8 mouse cellular contexts compared by ENCODE assay signal in the genomic region with DNA sequence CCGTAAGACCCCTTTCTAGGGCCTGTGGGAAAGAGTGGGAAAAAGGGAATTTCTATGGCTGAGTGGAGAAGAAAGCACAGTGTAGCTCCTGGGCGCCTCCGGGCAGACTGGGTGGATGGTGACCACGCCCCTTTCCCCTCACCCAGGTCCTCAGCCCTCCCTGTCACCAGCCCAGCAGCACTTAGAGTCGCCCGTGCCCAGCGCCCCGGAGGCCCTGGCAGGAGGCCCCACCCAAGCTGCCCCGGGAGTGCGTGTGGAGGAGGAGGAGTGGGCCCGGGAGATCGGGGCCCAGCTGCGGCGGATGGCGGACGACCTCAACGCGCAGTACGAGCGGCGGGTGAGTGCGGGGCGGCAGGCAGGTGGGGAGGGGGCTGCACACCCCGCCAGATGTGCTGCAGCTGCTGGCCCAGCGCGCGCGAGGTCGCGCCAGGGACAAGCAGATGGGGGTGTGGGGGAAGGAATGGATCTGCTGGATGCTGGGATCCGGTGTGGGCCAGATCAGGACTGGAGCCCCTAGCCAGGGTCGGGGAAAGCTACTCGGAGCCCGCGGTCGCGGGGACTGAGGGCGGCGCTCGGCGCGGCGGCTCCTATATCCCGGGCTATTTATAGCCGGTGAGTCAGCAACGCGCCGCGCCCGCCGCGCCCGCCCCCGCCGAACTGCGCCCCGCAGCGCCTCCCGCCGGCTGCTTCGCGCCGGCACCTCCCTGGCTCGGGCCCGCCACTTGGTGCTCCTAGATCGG. TPM values are rescaled to one million over a fixed set of nuclear protein-coding genes. Genes with fewer than 3 reads are reported as not detected.
DNase-seq lines count a peak whose midpoint lies in the region; ATAC-seq and TF ChIP-seq lines count a peak whose summit lies in the region.

No protein-coding gene starts in this region.

- peak overlapping the region; percentile 61 for H3K4me3 ChIP-seq in brown adipose tissue, adult 24 weeks (ENCODE audit: insufficient read depth, low read depth, low read length)
- peak overlapping the region; percentile 90 to 94 for H3K4me3 ChIP-seq in heart, embryonic 14.5 days (ENCODE audit: control insufficient read depth in 1 of 2, insufficient read depth in 1 of 2, low read depth in 1 of 2, low read length in 2 of 2)
- peak overlapping the region; percentile 98 for H3K4me3 ChIP-seq in liver, embryonic 16.5 days (ENCODE audit: low read depth, low read length)
- H3K4me3 ChIP-seq in neural tube, embryonic 11.5 days (ENCODE audit: low read depth, low read length), result peak overlapping the region; percentile 76
- peak overlapping the region; percentile 72 for H3K4me3 ChIP-seq in stomach, postnatal 0 days (ENCODE audit: low read depth, low read length)

- H3K27me3 ChIP-seq in heart, embryonic 14.5 days (ENCODE audit: control insufficient read depth, insufficient read depth, low read length), result no peaks in the 10 kb centered on the region
- H3K27me3 ChIP-seq in liver, embryonic 16.5 days (ENCODE audit: control insufficient read depth, insufficient read depth, low read depth, low read length), result peaks cover 17% of the 10 kb centered on the region
- H3K27me3 ChIP-seq in neural tube, embryonic 11.5 days (ENCODE audit: control insufficient read depth, insufficient read depth, low read length), result no peaks in the 10 kb centered on the region
- H3K27me3 ChIP-seq in stomach, postnatal 0 days (ENCODE audit: control insufficient read depth, insufficient read depth, low read length), result no peaks in the 10 kb centered on the region

- H3K9ac ChIP-seq in heart, embryonic 14.5 days (ENCODE audit: low read length), result peak overlapping the region; percentile 97
- H3K9ac ChIP-seq in liver, embryonic 16.5 days (ENCODE audit: low read depth, low read length), result peak overlapping the region; percentile 97
- H3K9ac ChIP-seq in neural tube, embryonic 11.5 days (ENCODE audit: low read length), result peak overlapping the region; percentile 81
- H3K9ac ChIP-seq in stomach, postnatal 0 days (ENCODE audit: low read length), result peak overlapping the region; percentile 90

- TF ChIP-seq EP300 in stomach, postnatal 0 days (optimal IDR thresholded peaks at IDR 0.05), result no peak

- 1% methylated on average over 66 of the region's 66 CpGs for whole genome bisulfite sequencing in heart, embryonic 14.5 days
- WGBS in liver, embryonic 16.5 days (ENCODE audit: insufficient replicate concordance), result under 1% methylated on average over 59 of the region's 66 CpGs
- WGBS in neural tube, embryonic 11.5 days, result under 1% methylated on average over 37 of the region's 66 CpGs
- WGBS in stomach, postnatal 0 days, result 1% methylated on average over 54 of the region's 66 CpGs

- peak; percentile 60 for TF ChIP-seq CTCF in stomach, postnatal 0 days (IDR thresholded peaks at IDR 0.05; ENCODE audit: low read depth)

- peaks cover 15% of the 10 kb centered on the region for H3K36me3 ChIP-seq in heart, embryonic 14.5 days (ENCODE audit: control insufficient read depth, insufficient read depth, low read length)
- H3K36me3 ChIP-seq in liver, embryonic 16.5 days (ENCODE audit: control insufficient read depth, insufficient read depth), result peaks cover 12% of the 10 kb centered on the region
- H3K36me3 ChIP-seq in neural tube, embryonic 11.5 days (ENCODE audit: control insufficient read depth, insufficient read depth, low read length), result no peaks in the 10 kb centered on the region
- H3K36me3 ChIP-seq in stomach, postnatal 0 days (ENCODE audit: control insufficient read depth, insufficient read depth, low read length), result peaks cover 3% of the 10 kb centered on the region; the same call in 1 of the 2 replicates

- ATAC-seq in CD4-positive, CD25-positive, alpha-beta regulatory T cell, adult 4 months, result peak; percentile 41
- peak; percentile 60 for ATAC-seq in erythroid progenitor cell, adult 5-6 weeks (replicated peaks; ENCODE audit: low FRiP score, poor library complexity, severe bottlenecking)
- peak; percentile 66 for ATAC-seq in heart, embryonic 14.5 days (ENCODE audit: insufficient number of reproducible peaks, insufficient read depth, low FRiP score, low read depth)
- peak; percentile 65 for ATAC-seq in liver, embryonic 16.5 days (ENCODE audit: low read depth)
- peak; percentile 68 for ATAC-seq in neural tube, embryonic 11.5 days (ENCODE audit: insufficient read depth, low FRiP score, low TSS enrichment)
- peak; percentile 76 for ATAC-seq in stomach, postnatal 0 days (ENCODE audit: low FRiP score, low TSS enrichment)

- H3K4me2 ChIP-seq in heart, embryonic 14.5 days (ENCODE audit: low read length), result peak overlapping the region; percentile 98
- peak overlapping the region; percentile 100 for H3K4me2 ChIP-seq in liver, embryonic 16.5 days (ENCODE audit: low read depth, low read length)
- H3K4me2 ChIP-seq in neural tube, embryonic 11.5 days (ENCODE audit: low read depth), result peak overlapping the region; percentile 99
- H3K4me2 ChIP-seq in stomach, postnatal 0 days (replicated peaks; ENCODE audit: low read depth), result peak overlapping the region; percentile 100

- peak; percentile 91 for DNase-seq in kidney, postnatal 10 days
- peak; percentile 82 for DNase-seq in neural tube, embryonic 11.5 days (ENCODE audit: low spot score)
- peak; percentile 90 for DNase-seq in stomach, postnatal 0 days (ENCODE audit: low spot score)

- H3K9me3 ChIP-seq in heart, embryonic 14.5 days (ENCODE audit: control insufficient read depth, low read length), result no peaks in the 10 kb centered on the region
- H3K9me3 ChIP-seq in liver, embryonic 16.5 days (replicated peaks; ENCODE audit: control insufficient read depth, low read length), result no peaks in the 10 kb centered on the region
- no peaks in the 10 kb centered on the region for H3K9me3 ChIP-seq in neural tube, embryonic 11.5 days (ENCODE audit: control insufficient read depth, low read length)
- no peaks in the 10 kb centered on the region for H3K9me3 ChIP-seq in stomach, postnatal 0 days (ENCODE audit: control insufficient read depth, low read length)

- H3K27ac ChIP-seq in brown adipose tissue, adult 24 weeks (replicated peaks; ENCODE audit: low read depth, low read length), result peak overlapping the region; percentile 94
- peak overlapping the region; percentile 99 for H3K27ac ChIP-seq in heart, embryonic 14.5 days (replicated peaks in 1 of 2; ENCODE audit: control insufficient read depth in 1 of 2, insufficient read depth in 1 of 2, low read depth in 2 of 2, low read length in 2 of 2)
- H3K27ac ChIP-seq in liver, embryonic 16.5 days (ENCODE audit: low read length), result peak overlapping the region; percentile 98
- H3K27ac ChIP-seq in neural tube, embryonic 11.5 days (ENCODE audit: low read depth, low read length), result peak overlapping the region; percentile 93
- peak overlapping the region; percentile 99 for H3K27ac ChIP-seq in stomach, postnatal 0 days (replicated peaks)

- peaks cover 4% of the 10 kb centered on the region; the same call in 1 of the 2 replicates for H3K4me1 ChIP-seq in brown adipose tissue, adult 24 weeks (ENCODE audit: control insufficient read depth, insufficient read depth, insufficient read length, low read length)
- peaks cover 17 to 33% of the 10 kb centered on the region in 2 experiments for H3K4me1 ChIP-seq in heart, embryonic 14.5 days (ENCODE audit: control insufficient read depth in 2 of 2, insufficient read depth in 2 of 2, low read length in 2 of 2)
- H3K4me1 ChIP-seq in liver, embryonic 16.5 days (ENCODE audit: control insufficient read depth, low read depth, low read length), result peaks cover 62% of the 10 kb centered on the region
- H3K4me1 ChIP-seq in neural tube, embryonic 11.5 days (ENCODE audit: control insufficient read depth, insufficient read depth, low read length), result peaks cover 41% of the 10 kb centered on the region
- peaks cover 14% of the 10 kb centered on the region for H3K4me1 ChIP-seq in stomach, postnatal 0 days (replicated peaks; ENCODE audit: control insufficient read depth, insufficient read depth)

RNA-seq across cellular contexts. Expression of a gene that starts 5.5 kb away (rescaled TPM):
- polyA plus RNA-seq in CD4-positive, CD25-positive, alpha-beta regulatory T cell, adult 4 months (2017; shearing (Covaris generic)), result 1 to 10 TPM in 1 of 2 experiments, not detected in 1; 1.2 TPM
- 5.0 and 10.8 TPM in 2 replicates for polyA plus RNA-seq in brown adipose tissue, adult 24 weeks (2012; ENCODE audit: insufficient read depth, insufficient read length, missing spikeins)
- 0.42 and 3.2 TPM in 2 replicates for total RNA-seq in erythroid progenitor cell, adult 5-6 weeks (2015; ENCODE audit: low replicate concordance)
- total RNA-seq in erythroid progenitor cell, adult 5-6 weeks (2017; ENCODE audit: low replicate concordance), result 0.76 and 2.6 TPM in 2 replicates
- 3.8 and 5.2 TPM in 2 replicates for polyA plus RNA-seq in heart, embryonic 14.5 days (2014; fragmentation: Nextera tagmentation; extraction: Ambion mirVana)
- 3.0 and 4.1 TPM in 2 replicates for polyA plus RNA-seq in liver, embryonic 16.5 days (2015; fragmentation: Nextera tagmentation; extraction: Ambion mirVana)
- polyA plus RNA-seq in neural tube, embryonic 11.5 days (2014; fragmentation: Nextera tagmentation; extraction: Ambion mirVana), result 8.4 and 11.9 TPM in 2 replicates
- polyA plus RNA-seq in stomach, postnatal 0 days (2015; fragmentation: Nextera tagmentation; extraction: Ambion mirVana), result 3.7 and 5.0 TPM in 2 replicates

RNA-seq across cellular contexts. Expression of a gene that starts 27.1 kb away (rescaled TPM):
- 10 to 100 TPM in 1 of 2 experiments, 1 to 10 TPM in 1; 7.6 to 13.1 TPM for polyA plus RNA-seq in CD4-positive, CD25-positive, alpha-beta regulatory T cell, adult 4 months (2017; shearing (Covaris generic))
- 26.4 and 28.6 TPM in 2 replicates for polyA plus RNA-seq in brown adipose tissue, adult 24 weeks (2012; ENCODE audit: insufficient read depth, insufficient read length, missing spikeins)
- 15.1 and 25.6 TPM in 2 replicates for total RNA-seq in erythroid progenitor cell, adult 5-6 weeks (2015; ENCODE audit: low replicate concordance)
- total RNA-seq in erythroid progenitor cell, adult 5-6 weeks (2017; ENCODE audit: low replicate concordance), result 27.7 and 39.5 TPM in 2 replicates
- polyA plus RNA-seq in heart, embryonic 14.5 days (2014; fragmentation: Nextera tagmentation; extraction: Ambion mirVana), result 10.6 and 11.2 TPM in 2 replicates
- polyA plus RNA-seq in liver, embryonic 16.5 days (2015; fragmentation: Nextera tagmentation; extraction: Ambion mirVana), result 9.0 and 10.9 TPM in 2 replicates
- 19.6 and 20.8 TPM in 2 replicates for polyA plus RNA-seq in neural tube, embryonic 11.5 days (2014; fragmentation: Nextera tagmentation; extraction: Ambion mirVana)
- 11.5 and 13.0 TPM in 2 replicates for polyA plus RNA-seq in stomach, postnatal 0 days (2015; fragmentation: Nextera tagmentation; extraction: Ambion mirVana)

RNA-seq across cellular contexts. Expression of a gene that starts 40.2 kb away (rescaled TPM):
- 1 to 10 TPM; 1.0 to 2.3 TPM for polyA plus RNA-seq in CD4-positive, CD25-positive, alpha-beta regulatory T cell, adult 4 months (2017; shearing (Covaris generic))
- 16.0 and 17.2 TPM in 2 replicates for polyA plus RNA-seq in brown adipose tissue, adult 24 weeks (2012; ENCODE audit: insufficient read depth, insufficient read length, missing spikeins)
- 6.8 and 9.6 TPM in 2 replicates for total RNA-seq in erythroid progenitor cell, adult 5-6 weeks (2015; ENCODE audit: low replicate concordance)
- total RNA-seq in erythroid progenitor cell, adult 5-6 weeks (2017; ENCODE audit: low replicate concordance), result 16.3 and 19.3 TPM in 2 replicates
- polyA plus RNA-seq in heart, embryonic 14.5 days (2014; fragmentation: Nextera tagmentation; extraction: Ambion mirVana), result 9.9 and 11.7 TPM in 2 replicates
- 3.5 and 4.4 TPM in 2 replicates for polyA plus RNA-seq in liver, embryonic 16.5 days (2015; fragmentation: Nextera tagmentation; extraction: Ambion mirVana)
- polyA plus RNA-seq in neural tube, embryonic 11.5 days (2014; fragmentation: Nextera tagmentation; extraction: Ambion mirVana), result 12.7 and 13.8 TPM in 2 replicates
- polyA plus RNA-seq in stomach, postnatal 0 days (2015; fragmentation: Nextera tagmentation; extraction: Ambion mirVana), result 28.0 and 29.1 TPM in 2 replicates

RNA-seq across cellular contexts. Expression of a gene that starts 54.3 kb away (rescaled TPM):
- not detected for polyA plus RNA-seq in CD4-positive, CD25-positive, alpha-beta regulatory T cell, adult 4 months (2017; shearing (Covaris generic))
- 3.6 and 5.2 TPM in 2 replicates for polyA plus RNA-seq in brown adipose tissue, adult 24 weeks (2012; ENCODE audit: insufficient read depth, insufficient read length, missing spikeins)
- total RNA-seq in erythroid progenitor cell, adult 5-6 weeks (2015; ENCODE audit: low replicate concordance), result 5.4 and 8.0 TPM in 2 replicates
- 2.3 and 5.0 TPM in 2 replicates for total RNA-seq in erythroid progenitor cell, adult 5-6 weeks (2017; ENCODE audit: low replicate concordance)
- polyA plus RNA-seq in heart, embryonic 14.5 days (2014; fragmentation: Nextera tagmentation; extraction: Ambion mirVana), result 3.3 and 3.7 TPM in 2 replicates
- polyA plus RNA-seq in liver, embryonic 16.5 days (2015; fragmentation: Nextera tagmentation; extraction: Ambion mirVana), result 4.0 and 4.6 TPM in 2 replicates
- polyA plus RNA-seq in neural tube, embryonic 11.5 days (2014; fragmentation: Nextera tagmentation; extraction: Ambion mirVana), result 2.1 and 2.3 TPM in 2 replicates
- polyA plus RNA-seq in stomach, postnatal 0 days (2015; fragmentation: Nextera tagmentation; extraction: Ambion mirVana), result 1.9 and 2.0 TPM in 2 replicates

Comparison
In these comparisons a context has a peak if more than half of its experiments do, and no peak if none do; other contexts are left out.
1. Peak in every context shown above with its lines: DNase-seq, ATAC-seq, H3K4me3 ChIP-seq and H3K27ac ChIP-seq.